8 mouse cellular contexts compared by ENCODE assay signal in the genomic region with DNA sequence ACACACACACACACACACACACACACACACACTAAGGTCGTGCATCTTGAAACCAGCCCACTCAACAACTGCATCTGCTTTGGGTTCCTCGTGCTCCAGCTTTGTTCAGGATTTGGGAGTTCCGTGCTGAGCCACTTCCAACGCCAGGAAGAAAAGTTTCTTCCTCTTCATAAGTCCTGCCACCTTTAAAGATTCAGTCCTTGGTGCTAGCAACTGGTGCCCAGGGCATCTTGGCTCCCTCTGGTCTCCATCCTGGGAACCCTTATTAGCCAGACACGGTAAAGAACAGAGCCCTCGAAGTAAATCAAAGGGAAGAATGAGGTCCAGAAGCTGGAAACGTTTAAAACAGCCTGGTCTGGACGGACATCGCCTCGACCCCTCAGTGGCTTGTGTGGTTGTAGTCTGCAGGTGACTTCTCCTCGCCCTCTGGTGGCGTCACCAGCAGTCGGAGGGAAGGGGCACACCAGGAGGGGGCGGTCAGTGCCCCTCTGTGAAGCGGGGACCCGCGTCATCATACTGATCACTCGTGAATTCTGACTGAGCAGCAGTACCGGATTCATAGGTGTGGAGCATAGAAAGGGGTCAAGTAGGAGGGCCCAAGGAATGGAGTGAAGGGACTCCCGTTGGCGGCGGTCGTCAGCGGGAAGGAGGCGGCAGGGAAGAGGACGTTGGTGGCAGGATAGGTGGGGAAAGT. TPM values are rescaled to one million over a fixed set of nuclear protein-coding genes. Genes with fewer than 3 reads are reported as not detected.
DNase-seq lines count a peak whose midpoint lies in the region; ATAC-seq and TF ChIP-seq lines count a peak whose summit lies in the region.

No protein-coding gene starts in this region.

- no peaks in the 10 kb centered on the region for H3K9me3 ChIP-seq in forebrain, embryonic 16.5 days (ENCODE audit: control insufficient read depth, low read length)
- no peaks in the 10 kb centered on the region for H3K9me3 ChIP-seq in liver, embryonic 13.5 days (replicated peaks)
- no peaks in the 10 kb centered on the region for H3K9me3 ChIP-seq in stomach, postnatal 0 days (ENCODE audit: control insufficient read depth, low read length)

- H3K9ac ChIP-seq in forebrain, embryonic 16.5 days (replicated peaks; ENCODE audit: low read depth, low read length): no peak overlapping the region
- peak overlapping the region; percentile 27 for H3K9ac ChIP-seq in liver, embryonic 13.5 days
- 0 out of 2 replicates have a peak overlapping the region, but pooled peaks have one; percentile 27 for H3K9ac ChIP-seq in stomach, postnatal 0 days (ENCODE audit: low read length)

- H3K4me3 ChIP-seq in testis, adult 2 months (ENCODE audit: control insufficient read depth, low read depth, low read length): peak overlapping the region; percentile 60
- H3K4me3 ChIP-seq in forebrain, embryonic 16.5 days (replicated peaks; ENCODE audit: low read length): peak overlapping the region; percentile 46
- H3K4me3 ChIP-seq in liver, embryonic 13.5 days (replicated peaks): peak overlapping the region; percentile 59
- peak overlapping the region; percentile 44 for H3K4me3 ChIP-seq in stomach, postnatal 0 days (ENCODE audit: low read depth, low read length)

- WGBS in forebrain, embryonic 16.5 days: 4% methylated on average over 26 of the region's 26 CpGs
- 7% methylated on average over 26 of the region's 26 CpGs for WGBS in liver, embryonic 13.5 days (ENCODE audit: insufficient replicate concordance)
- WGBS in stomach, postnatal 0 days: 14% methylated on average over 25 of the region's 26 CpGs

- peaks cover 16% of the 10 kb centered on the region for H3K4me1 ChIP-seq in testis, adult 2 months (ENCODE audit: control insufficient read depth, insufficient read depth, low read length)
- peaks cover 26% of the 10 kb centered on the region for H3K4me1 ChIP-seq in forebrain, embryonic 16.5 days (replicated peaks; ENCODE audit: control insufficient read depth, insufficient read depth, low read length)
- peaks cover 69% of the 10 kb centered on the region for H3K4me1 ChIP-seq in liver, embryonic 13.5 days (replicated peaks)
- peaks cover 2% of the 10 kb centered on the region; the same call in 1 of the 2 replicates for H3K4me1 ChIP-seq in stomach, postnatal 0 days (replicated peaks; ENCODE audit: control insufficient read depth, insufficient read depth)

- TF ChIP-seq EP300 in stomach, postnatal 0 days (optimal IDR thresholded peaks at IDR 0.05): no peak

- H3K4me2 ChIP-seq in forebrain, embryonic 16.5 days (ENCODE audit: low read length): peak overlapping the region; percentile 82
- peak overlapping the region; percentile 82 for H3K4me2 ChIP-seq in liver, embryonic 13.5 days
- H3K4me2 ChIP-seq in stomach, postnatal 0 days (replicated peaks; ENCODE audit: low read depth): peak overlapping the region; percentile 72

- no peaks in the 10 kb centered on the region for H3K36me3 ChIP-seq in testis, adult 2 months (ENCODE audit: control insufficient read depth, insufficient read depth, low read length)
- H3K36me3 ChIP-seq in forebrain, embryonic 16.5 days (ENCODE audit: control insufficient read depth, insufficient read depth): no peaks in the 10 kb centered on the region
- H3K36me3 ChIP-seq in liver, embryonic 13.5 days: no peaks in the 10 kb centered on the region
- H3K36me3 ChIP-seq in stomach, postnatal 0 days (ENCODE audit: control insufficient read depth, insufficient read depth, low read length): no peaks in the 10 kb centered on the region

- TF ChIP-seq POLR2A in testis, adult 2 months (IDR thresholded peaks at IDR 0.05; ENCODE audit: control insufficient read depth, low read depth, low read length): no peak

- no peak for TF ChIP-seq CTCF in testis, adult 2 months (IDR thresholded peaks at IDR 0.05; ENCODE audit: control insufficient read depth, insufficient read depth, insufficient replicate concordance, low read depth, low read length)
- TF ChIP-seq CTCF in stomach, postnatal 0 days (IDR thresholded peaks at IDR 0.05; ENCODE audit: low read depth): peak; percentile 45

- H3K27ac ChIP-seq in testis, adult 2 months (ENCODE audit: control insufficient read depth, insufficient read depth, low read depth, low read length): no peak overlapping the region; the same call in 1 of the 2 replicates
- no peak overlapping the region for H3K27ac ChIP-seq in forebrain, embryonic 16.5 days (ENCODE audit: low read length)
- peak overlapping the region; percentile 65; the same call in 1 of the 2 replicates for H3K27ac ChIP-seq in liver, embryonic 13.5 days
- H3K27ac ChIP-seq in stomach, postnatal 0 days (replicated peaks): no peak overlapping the region

- DNase-seq in testis, postnatal 14 days (ENCODE audit: low spot score): no peak
- no peak for DNase-seq in liver, embryonic 13.5 days
- no peak for DNase-seq in stomach, postnatal 0 days (ENCODE audit: low spot score)
- no peak for DNase-seq in urinary bladder, postnatal 36 days (ENCODE audit: low spot score in 2 of 2)
- no peak for DNase-seq in adrenal gland, adult (ENCODE audit: inconsistent age in 2 of 2, low spot score in 1 of 2)
- no peak for DNase-seq in Muller cell, postnatal 12 days (ENCODE audit: inconsistent ontology term)

- ATAC-seq in forebrain, embryonic 16.5 days: no peak
- ATAC-seq in liver, embryonic 13.5 days (ENCODE audit: low read depth): peak; percentile 11
- peak; percentile 48; the same call in 1 of the 2 replicates for ATAC-seq in stomach, postnatal 0 days (ENCODE audit: low FRiP score, low TSS enrichment)

- no peaks in the 10 kb centered on the region for H3K27me3 ChIP-seq in testis, adult 2 months (ENCODE audit: control insufficient read depth, insufficient read depth, low read length)
- H3K27me3 ChIP-seq in forebrain, embryonic 16.5 days (replicated peaks; ENCODE audit: control insufficient read depth, insufficient read depth, low read length): peaks cover 62% of the 10 kb centered on the region
- peaks cover 66% of the 10 kb centered on the region for H3K27me3 ChIP-seq in liver, embryonic 13.5 days
- H3K27me3 ChIP-seq in stomach, postnatal 0 days (ENCODE audit: control insufficient read depth, insufficient read depth, low read length): peaks cover 13% of the 10 kb centered on the region; the same call in 1 of the 2 replicates

RNA-seq across cellular contexts. Expression of gene Nkx1-2, which starts 2.7 kb away (rescaled TPM):
- polyA plus RNA-seq in testis, adult 2 months (2012; rRNA removed): 0.15 and 0.17 TPM in 2 replicates
- polyA plus RNA-seq in forebrain, embryonic 16.5 days (2015; fragmentation: Nextera tagmentation; extraction: Ambion mirVana): 0.11 TPM in 1 of 2 replicates, not detected in the other
- polyA plus RNA-seq in liver, embryonic 13.5 days (2015; fragmentation: Nextera tagmentation; extraction: Ambion mirVana): not detected in 2 replicates
- not detected in 2 replicates for polyA plus RNA-seq in stomach, postnatal 0 days (2015; fragmentation: Nextera tagmentation; extraction: Ambion mirVana)

RNA-seq across cellular contexts. Expression of gene Lhpp, which starts 13.7 kb away (rescaled TPM):
- 6.4 and 7.3 TPM in 2 replicates for polyA plus RNA-seq in testis, adult 2 months (2012; rRNA removed)
- 26.4 and 31.2 TPM in 2 replicates for polyA plus RNA-seq in forebrain, embryonic 16.5 days (2015; fragmentation: Nextera tagmentation; extraction: Ambion mirVana)
- 8.0 and 8.3 TPM in 2 replicates for polyA plus RNA-seq in liver, embryonic 13.5 days (2015; fragmentation: Nextera tagmentation; extraction: Ambion mirVana)
- polyA plus RNA-seq in stomach, postnatal 0 days (2015; fragmentation: Nextera tagmentation; extraction: Ambion mirVana): 8.0 and 9.3 TPM in 2 replicates

RNA-seq across cellular contexts. Expression of gene Oat, which starts 20.5 kb away (rescaled TPM):
- polyA plus RNA-seq in testis, adult 2 months (2012; rRNA removed): 32.3 and 32.7 TPM in 2 replicates
- 111 and 133 TPM in 2 replicates for polyA plus RNA-seq in forebrain, embryonic 16.5 days (2015; fragmentation: Nextera tagmentation; extraction: Ambion mirVana)
- polyA plus RNA-seq in liver, embryonic 13.5 days (2015; fragmentation: Nextera tagmentation; extraction: Ambion mirVana): 86.1 and 99.6 TPM in 2 replicates
- 139 and 155 TPM in 2 replicates for polyA plus RNA-seq in stomach, postnatal 0 days (2015; fragmentation: Nextera tagmentation; extraction: Ambion mirVana)
